Mouse (Mus musculus) testis, postnatal 10 days (tissue): ENCODE data around the gene Rps10.
"Not testable (repeated sequence)": the region's sequence is repeated elsewhere in the genome, so short reads cannot be mapped to it uniquely, and the experiment has no call there.

Experiments used
- DNase-seq: peaks from one replicate; pipeline ENCODE4 v3.0.0; 2021; ENCODE audit warnings: low spot score

Gene Rps10

GRCm38 (mm10) chr17:27643756-27644155 is 7.3 kb upstream of the Rps10 start:
- no peak for DNase-seq

- no peak for DNase-seq
Measured at GRCm38 (mm10) chr17:27643101-27643500, 6.6 kb upstream of the Rps10 start.

- DNase-seq = no peak
Measured at GRCm38 (mm10) chr17:27642491-27643062, 6.1 kb upstream of the Rps10 start.

- DNase-seq = not testable (repeated sequence)
Measured at GRCm38 (mm10) chr17:27639851-27640250, 3.4 kb upstream of the Rps10 start.

DNA sequence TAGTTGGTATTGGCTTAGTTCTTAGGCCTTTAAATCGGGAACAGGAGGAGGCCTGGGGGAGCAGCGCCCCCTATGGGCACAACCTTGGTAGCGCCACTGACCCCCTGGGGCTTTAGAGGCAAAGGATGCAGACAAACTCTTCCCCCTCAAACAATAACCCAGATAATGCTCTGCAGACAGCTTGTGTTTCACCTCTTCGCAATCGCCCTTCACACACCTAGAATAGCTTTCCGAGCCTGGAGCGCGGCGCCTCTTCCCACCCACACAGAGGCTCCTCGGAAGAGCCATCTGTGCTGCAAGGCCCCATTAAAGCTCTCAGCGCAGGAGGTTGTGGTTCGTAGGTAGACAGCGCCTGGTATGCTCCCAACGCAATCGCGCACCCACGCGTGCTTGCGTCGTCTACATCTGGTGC is 2.5 kb upstream of the Rps10 start:
- no peak for DNase-seq

- DNase-seq = no peak
Measured at GRCm38 (mm10) chr17:27637333-27637732, 864 bp upstream of the Rps10 start.

- DNase-seq = not testable (repeated sequence)
Measured at GRCm38 (mm10) chr17:27635575-27635903, 930 bp downstream of the Rps10 start.

DNA sequence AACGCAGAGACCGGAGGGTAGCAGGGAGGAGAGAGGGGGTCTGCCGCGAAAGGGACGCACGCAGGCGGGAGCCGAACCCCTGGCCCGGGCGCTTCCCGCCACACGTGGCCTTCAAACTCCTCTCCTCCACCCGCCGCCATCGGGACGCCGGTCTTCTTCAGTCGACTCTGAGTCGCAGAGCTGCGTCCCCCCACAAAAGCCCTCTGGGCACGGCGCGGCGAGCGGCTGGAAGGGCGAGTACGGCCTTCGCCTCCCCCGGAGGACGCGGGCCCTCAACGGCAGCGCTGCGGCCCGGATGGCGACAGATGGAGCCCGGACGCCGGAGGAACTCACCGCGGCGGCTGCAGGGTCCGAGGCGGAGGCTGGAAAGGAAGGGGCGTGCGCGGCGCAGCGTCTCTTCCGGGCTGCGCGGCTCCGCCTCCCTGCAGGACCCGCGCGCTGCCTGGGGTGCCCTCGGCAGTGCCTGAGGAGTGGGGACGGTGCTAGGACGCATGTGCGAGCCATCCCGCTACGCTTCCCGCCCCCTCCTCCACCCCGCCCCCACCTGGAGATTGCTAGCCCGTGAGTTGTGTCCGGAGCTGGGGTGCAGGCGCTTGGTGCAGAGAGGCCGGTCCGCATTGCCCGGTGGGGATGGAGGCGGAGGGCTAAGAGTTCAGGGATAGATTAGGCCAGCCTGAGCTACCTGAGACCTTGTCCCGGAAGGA is 1.4 kb downstream of the Rps10 start, which contains the start of gene RPS10-NUDT3:
TSS of gene RPS10-NUDT3 (minus strand) at position 352 of the 704 bp plus-strand sequence.
- peak; percentile 91 for DNase-seq

DNA sequence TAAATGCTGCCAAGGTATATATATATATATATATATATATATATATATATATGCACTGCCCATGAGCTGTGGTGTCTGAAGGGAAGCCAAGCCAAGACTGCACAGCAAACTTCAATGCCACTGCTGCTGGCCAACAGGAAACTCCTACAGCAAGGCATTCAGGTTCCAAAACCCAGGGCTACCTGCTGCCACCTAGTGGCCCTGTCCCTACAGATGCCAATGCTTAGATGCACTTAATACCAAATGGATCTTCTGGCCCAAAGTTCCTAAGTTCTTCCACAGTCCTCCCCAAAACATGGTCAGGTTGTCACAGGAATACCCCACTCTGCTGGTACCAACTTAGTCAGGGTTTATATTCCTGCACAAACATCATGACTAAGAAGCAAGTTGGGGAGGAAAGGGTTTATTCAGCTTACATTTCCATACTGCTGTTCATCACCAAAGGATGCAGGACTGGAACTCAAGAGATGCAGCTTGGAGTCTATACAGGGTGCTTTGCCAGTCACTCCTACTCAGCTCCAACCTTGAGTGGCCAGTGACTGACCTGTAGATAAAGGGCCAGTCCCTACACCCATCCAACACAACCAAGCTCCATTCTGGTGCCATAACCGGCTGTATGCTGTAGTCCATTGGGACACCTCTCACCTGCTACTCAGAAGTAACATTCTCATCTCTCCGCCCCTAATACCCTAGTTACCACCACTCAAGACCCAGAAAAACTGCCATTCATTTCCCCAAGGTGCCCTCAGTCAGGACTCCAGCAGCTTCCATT is 7.0 kb downstream of the Rps10 start:
- peak; percentile 92 for DNase-seq

GRCm38 (mm10) chr17:27628376-27628775 is 8.1 kb downstream of the Rps10 start:
- no peak for DNase-seq

GRCm38 (mm10) chr17:27627451-27627850 is 9.0 kb downstream of the Rps10 start:
- no peak for DNase-seq

DNA sequence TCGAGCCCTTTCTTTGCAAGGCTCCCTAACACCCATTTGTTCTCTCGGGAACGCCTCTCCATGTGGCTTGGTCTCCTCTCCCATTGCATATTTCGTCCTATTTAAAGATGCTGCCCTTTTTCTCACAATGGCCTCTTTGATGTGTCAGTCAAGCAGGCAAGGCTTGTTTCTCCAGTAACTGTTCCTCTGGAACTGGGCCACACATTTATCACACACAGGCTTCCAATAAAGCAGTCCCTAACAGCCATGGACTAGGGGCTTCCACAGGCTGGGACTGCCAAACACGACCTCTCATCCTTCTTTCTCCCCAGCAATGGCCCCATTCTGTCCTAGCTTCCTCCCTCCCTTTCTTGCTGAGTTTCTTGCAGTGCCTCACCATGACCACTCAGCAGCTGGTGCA is 9.8 kb downstream of the Rps10 start:
- no peak for DNase-seq

GRCm38 (mm10) chr17:27625455-27626251 is 10.8 kb downstream of the Rps10 start:
- no peak for DNase-seq

DNA sequence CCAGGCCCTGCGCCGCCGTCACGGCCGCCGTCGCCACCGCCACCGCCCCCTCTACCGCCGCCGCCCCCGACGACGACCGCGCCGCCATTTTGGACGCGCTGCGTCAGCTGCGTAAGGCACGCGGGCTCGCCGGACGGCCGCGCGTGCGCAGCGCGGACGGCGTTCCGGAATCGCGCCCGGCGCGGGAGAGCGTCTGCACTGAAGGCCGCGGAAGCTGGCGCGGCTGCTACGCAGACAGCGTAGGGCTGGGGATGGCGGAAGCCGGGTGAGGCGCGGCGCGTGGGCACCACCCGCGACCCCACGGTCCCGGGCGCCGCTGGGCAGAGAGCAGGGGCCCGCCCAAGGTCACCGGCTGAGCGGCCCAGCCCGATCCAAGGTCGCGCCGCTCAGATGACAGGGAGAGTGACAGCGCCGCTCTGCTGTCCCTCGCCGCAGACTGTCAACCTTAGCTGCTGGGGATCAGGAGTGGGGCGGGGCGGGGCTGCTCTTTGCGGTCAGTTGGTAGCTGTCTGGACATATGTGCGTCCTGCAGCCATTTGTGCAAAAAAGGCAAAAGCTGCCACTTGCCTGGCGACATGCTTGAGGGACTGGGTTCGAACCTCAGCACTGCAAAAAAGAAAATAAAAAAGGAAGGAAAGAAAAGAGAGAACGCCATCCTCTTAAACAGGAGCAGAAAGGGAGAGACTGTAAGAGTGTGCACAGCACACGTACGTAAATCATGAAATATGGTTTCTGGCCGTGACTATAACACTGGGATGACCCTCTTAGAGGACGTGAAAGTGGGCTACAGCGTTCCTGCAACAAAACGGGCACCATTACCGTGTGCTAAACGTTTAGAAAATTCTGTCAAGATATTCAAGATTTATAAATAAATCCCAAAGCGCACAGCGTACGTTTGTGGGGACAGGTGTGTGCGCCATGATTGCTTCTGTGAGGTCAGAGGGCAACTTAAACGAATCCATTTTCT is 12.8 kb downstream of the Rps10 start, which contains the start of gene Nudt3:
TSS of gene Nudt3 (minus strand) at position 136 of the 967 bp plus-strand sequence.
- DNase-seq = peak; percentile 92

DNA sequence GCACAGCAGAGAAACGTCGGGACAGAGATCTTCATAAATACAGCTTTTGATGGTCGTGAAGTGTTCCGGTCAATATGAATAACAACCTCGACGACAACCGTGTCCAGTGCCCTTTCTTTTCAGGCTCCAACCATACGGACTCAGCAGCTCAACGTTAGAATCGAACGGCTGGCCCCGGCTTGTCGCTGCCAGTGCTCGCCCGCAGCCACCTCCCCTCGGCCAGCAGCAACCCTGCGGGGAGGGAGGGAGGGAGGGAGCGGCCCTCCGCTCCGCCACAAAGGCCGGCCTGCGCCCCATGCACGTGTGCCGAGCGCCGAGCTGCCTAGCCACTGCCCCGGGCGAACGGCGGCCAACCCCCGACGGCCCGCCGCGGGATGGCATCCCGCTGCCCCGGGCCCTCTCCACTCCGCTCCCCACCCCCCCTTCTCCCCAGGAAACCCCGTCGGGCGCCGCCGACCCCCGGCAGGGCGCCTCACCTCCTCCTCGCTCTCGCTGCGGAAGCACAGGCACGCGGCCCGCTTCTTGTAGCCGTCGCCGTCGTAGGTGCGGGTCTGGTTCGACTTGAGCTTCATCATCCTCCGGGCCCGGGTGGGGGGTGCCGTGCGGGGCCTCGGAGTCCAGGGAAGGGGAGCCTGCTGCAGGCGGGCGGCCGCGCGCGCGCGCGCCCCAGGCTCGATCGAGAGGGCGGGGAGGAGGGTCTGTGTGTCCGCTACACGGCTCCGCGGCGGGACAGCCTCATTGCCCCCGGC is 13.7 kb downstream of the Rps10 start:
- peak; percentile 67 for DNase-seq

- no peak for DNase-seq
Measured at GRCm38 (mm10) chr17:27621705-27622531, 14.6 kb downstream of the Rps10 start.

DNA sequence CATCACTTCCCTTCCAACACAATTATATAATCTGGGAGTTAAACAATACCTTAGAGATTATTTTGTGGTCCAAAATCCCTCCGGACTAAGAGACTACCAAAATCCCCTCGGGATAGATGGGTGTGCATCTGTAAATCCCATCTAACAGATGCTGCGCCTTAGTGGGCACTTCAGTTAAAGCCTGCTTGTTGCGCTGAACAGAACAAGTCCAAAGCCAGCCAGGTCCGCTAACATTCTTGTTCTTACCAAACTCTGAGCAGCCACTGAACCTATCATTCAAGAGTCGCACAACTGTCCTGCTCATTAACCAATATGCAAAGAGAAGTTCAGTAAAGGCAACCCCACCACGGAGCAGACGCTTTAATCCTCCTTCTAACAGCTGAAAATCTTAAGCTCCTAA is 15.3 kb downstream of the Rps10 start:
- DNase-seq = no peak

DNA sequence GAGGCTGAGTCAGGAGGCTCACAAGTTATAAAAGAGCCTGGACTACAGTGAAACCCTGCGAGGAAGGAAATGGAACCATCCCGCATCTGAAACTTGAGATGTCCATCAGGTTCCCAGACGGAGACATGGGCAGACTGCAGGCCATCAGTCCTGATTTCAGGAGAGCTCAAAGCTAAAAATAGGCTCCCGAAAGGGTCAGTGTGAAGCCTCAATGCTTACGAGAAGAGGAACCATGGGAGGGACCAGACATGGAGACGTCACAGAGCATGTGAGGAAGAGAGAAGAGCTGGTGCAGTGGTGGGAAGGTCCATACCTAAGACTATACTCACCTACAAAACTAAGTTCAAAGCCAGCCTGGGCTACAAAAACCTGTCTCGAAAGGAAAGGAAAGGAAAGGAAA is 21.1 kb downstream of the Rps10 start:
- no peak for DNase-seq

- DNase-seq = no peak
Measured at GRCm38 (mm10) chr17:27613016-27613415, 23.5 kb downstream of the Rps10 start.
